Mouse (Mus musculus): ENCODE measurements around the gene Hnrnpm.
"Not testable (repeated sequence)": the region's sequence is repeated elsewhere in the genome, so short reads cannot be mapped to it uniquely, and the experiment has no call there.

Hnrnpm gene

GRCm38 (mm10) chr17:33673837-33674236 is 12.8 kb downstream of the Hnrnpm start:
- DNase-seq (ENCODE audit: low read depth): no peak

GRCm38 (mm10) chr17:33669681-33670080 is 17.0 kb downstream of the Hnrnpm start:
- no peak for DNase-seq (ENCODE audit: low read depth)

GRCm38 (mm10) chr17:33666813-33667212 is 19.8 kb downstream of the Hnrnpm start:
- DNase-seq (ENCODE audit: low read depth): no peak

GRCm38 (mm10) chr17:33649781-33650475 is 36.7 kb downstream of the Hnrnpm start:
- no peak for DNase-seq (ENCODE audit: low read depth)

- DNase-seq (ENCODE audit: low read depth): no peak
Measured at GRCm38 (mm10) chr17:33645073-33645472, 41.6 kb downstream of the Hnrnpm start.

- DNase-seq (ENCODE audit: low read depth): no peak
Measured at GRCm38 (mm10) chr17:33644068-33644467, 42.6 kb downstream of the Hnrnpm start.

- DNase-seq (ENCODE audit: low read depth): no peak
Measured at GRCm38 (mm10) chr17:33639743-33640142, 46.9 kb downstream of the Hnrnpm start.

- no peak for DNase-seq (ENCODE audit: low read depth)
Measured at GRCm38 (mm10) chr17:33637516-33638276, 49.0 kb downstream of the Hnrnpm start, which contains the start of gene Pram1. Gene Pram1 (plus strand): TSS chr17:33638056.

- no peak for DNase-seq (ENCODE audit: low read depth)
Measured at GRCm38 (mm10) chr17:33637038-33637437, 49.6 kb downstream of the Hnrnpm start.

GRCm38 (mm10) chr17:33631796-33632195 is 54.9 kb downstream of the Hnrnpm start:
- DNase-seq (ENCODE audit: low read depth): no peak

- DNase-seq (ENCODE audit: low read depth): no peak
Measured at GRCm38 (mm10) chr17:33631236-33631635, 55.4 kb downstream of the Hnrnpm start.

GRCm38 (mm10) chr17:33630171-33630895 is 56.3 kb downstream of the Hnrnpm start:
- DNase-seq (ENCODE audit: low read depth): no peak

GRCm38 (mm10) chr17:33629487-33630125 is 57.1 kb downstream of the Hnrnpm start:
- DNase-seq (ENCODE audit: low read depth): no peak

GRCm38 (mm10) chr17:33628621-33629486 is 57.8 kb downstream of the Hnrnpm start, which contains the start of gene Zfp414:
Gene Zfp414 (plus strand): TSS chr17:33629090.
- DNase-seq (ENCODE audit: low read depth): peak; percentile 99

- no peak for DNase-seq (ENCODE audit: low read depth)
Measured at GRCm38 (mm10) chr17:33627281-33627680, 59.4 kb downstream of the Hnrnpm start.

- not testable (repeated sequence) for DNase-seq (ENCODE audit: low read depth)
Measured at GRCm38 (mm10) chr17:33613726-33614125, 72.9 kb downstream of the Hnrnpm start.

- peak; percentile 18 for DNase-seq (ENCODE audit: low read depth)
Measured at GRCm38 (mm10) chr17:33610548-33610947, 76.1 kb downstream of the Hnrnpm start.

GRCm38 (mm10) chr17:33607273-33607672 is 79.4 kb downstream of the Hnrnpm start:
- no peak for DNase-seq (ENCODE audit: low read depth)

GRCm38 (mm10) chr17:33601947-33602346 is 84.7 kb downstream of the Hnrnpm start:
- no peak for DNase-seq (ENCODE audit: low read depth)

GRCm38 (mm10) chr17:33600831-33601230 is 85.8 kb downstream of the Hnrnpm start:
- DNase-seq (ENCODE audit: low read depth): no peak

- no peak for DNase-seq (ENCODE audit: low read depth)
Measured at GRCm38 (mm10) chr17:33599836-33600475, 86.7 kb downstream of the Hnrnpm start.

All from induced T-regulatory cell, adult 2 months (primary cell).